Mouse (Mus musculus) kidney, adult 2 months (tissue): Measurements from ENCODE around the gene Spdya. TPM values are rescaled to one million over a fixed set of nuclear protein-coding genes. Genes with fewer than 3 reads are reported as not detected.

Experiments used
- DNase-seq: peaks from one replicate; pipeline ENCODE4 v3.0.0; 2021
- H3K27ac ChIP-seq: fragments of 200-500 bp; 2 replicates; pipeline ENCODE4 v1.5.1; 2012; ENCODE audit warnings: low read depth, low read length, control low read depth, inconsistent platforms; ENCODE audit not compliant: insufficient read depth
- H3K27me3 ChIP-seq: fragments of 200-500 bp; replicated peaks from 2 replicates; pipeline ENCODE4 v1.6.1; 2012; ENCODE audit warnings: mild to moderate bottlenecking, moderate library complexity, low read length, inconsistent platforms; ENCODE audit not compliant: control insufficient read depth, insufficient read depth
- H3K36me3 ChIP-seq: fragments of 200-500 bp; 2 replicates; pipeline ENCODE4 v1.6.1; 2012; ENCODE audit warnings: mild to moderate bottlenecking, moderate library complexity, low read length, inconsistent platforms; ENCODE audit not compliant: control insufficient read depth, insufficient read depth
- H3K4me1 ChIP-seq: fragments of 200-500 bp; 2 replicates; pipeline ENCODE4 v1.6.1; 2011; ENCODE audit warnings: low read length; ENCODE audit not compliant: control insufficient read depth, insufficient read depth
- H3K4me3 ChIP-seq: fragments of 200-500 bp; 2 replicates; pipeline ENCODE4 v1.5.1; 2011; ENCODE audit warnings: mild to moderate bottlenecking, low read depth, low read length, control low read depth; ENCODE audit not compliant: insufficient read depth
- CTCF ChIP-seq: fragments of 200-500 bp; conservative IDR thresholded peaks from 2 replicates; pipeline ENCODE4 v1.5.1; 2011; ENCODE audit warnings: low read depth, mild to moderate bottlenecking, control low read depth, low read length, moderate library complexity, mixed read lengths; ENCODE audit not compliant: insufficient read depth, insufficient read length
- POLR2A ChIP-seq: fragments of 200-500 bp; IDR thresholded peaks from one replicate; pipeline ENCODE4 v1.6.1; 2011; ENCODE audit warnings: low read depth, low read length, control low read depth
- WGBS: fragments of 180-500 bp; shearing (Covaris S2); methylation state at CpG from one replicate; pipeline ENCODE4 v1.1.7; 2018; 5-methylcytosine and 5-hydroxymethylcytosine counted together
- polyA plus RNA-seq: library from polyadenylated mRNA; depleted of rRNA; stranded (reverse); fragments of >200 nt; gene quantifications from 2 replicates; pipeline ENCODE4 v1.2.3, GENCODE M21; 2012

Spdya gene
- polyA plus RNA-seq, 1 experiment, result 0.08 TPM

DNA sequence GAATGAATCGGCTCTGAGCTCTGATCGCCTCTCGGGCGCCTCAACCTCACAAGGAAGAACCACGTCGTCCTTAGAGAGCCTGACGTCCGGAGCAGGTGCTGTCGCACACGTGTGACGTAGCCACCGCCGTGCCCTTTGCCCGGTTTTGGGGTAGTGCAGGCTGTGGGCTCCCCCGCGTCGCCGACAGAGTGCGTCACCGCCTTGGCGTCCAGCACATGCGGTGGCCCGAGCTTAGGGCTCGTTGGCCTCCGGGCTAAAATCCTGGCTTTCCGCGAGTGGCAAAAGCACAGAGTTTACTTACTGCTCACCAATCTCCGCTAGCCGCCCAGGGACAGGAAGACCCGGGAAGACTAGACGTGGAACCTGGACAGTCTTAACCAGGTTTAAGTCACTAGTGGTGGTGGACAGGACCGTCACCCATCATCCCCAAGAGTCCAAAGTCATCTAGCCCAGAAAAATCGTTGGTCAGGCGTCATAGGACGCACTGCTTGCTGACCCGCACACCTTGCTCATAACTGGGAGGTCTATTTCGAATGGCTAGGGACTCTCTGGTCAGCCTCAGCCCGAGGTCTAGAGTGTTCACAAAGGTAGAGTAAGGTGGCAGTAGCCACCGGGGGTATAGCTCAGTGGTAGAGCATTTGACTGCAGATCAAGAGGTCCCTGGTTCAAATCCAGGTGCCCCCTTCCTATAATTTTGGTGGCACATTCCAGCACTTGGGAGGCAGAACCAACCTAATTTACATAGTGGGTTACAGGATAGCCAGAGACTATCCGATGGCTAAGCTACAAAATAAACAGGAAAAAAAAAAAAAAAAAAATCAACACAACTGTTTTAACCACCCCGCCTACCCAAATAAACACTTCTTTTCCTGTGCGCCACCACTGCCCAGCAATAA lies 47.0 kb downstream of the Spdya start:
- Histone ChIP-seq H3K36me3 (no peaks in the 10 kb centered on the region), H3K4me3 (peak overlapping the region; percentile 90), H3K27me3 (no peaks in the 10 kb centered on the region), H3K27ac (peak overlapping the region; percentile 59; the same call in 1 of the 2 replicates), H3K4me1 (peaks cover 8% of the 10 kb centered on the region)
- TF ChIP-seq CTCF (no peak), POLR2A (no peak)
- 5% methylated on average over 42 of the region's 42 CpGs for WGBS
- DNase-seq, result peak; percentile 95

GRCm38 (mm10) chr17:71615638-71616318 lies 63.9 kb downstream of the Spdya start, which contains the start of gene Wdr43:
TSS of gene Wdr43 (plus strand) at chr17:71615895.
- no peak for TF ChIP-seq POLR2A
- Histone ChIP-seq H3K4me3 (peak within 1 kb of the TSS; percentile 95), H3K27ac (peak within 1 kb of the TSS; percentile 8; the same call in 1 of the 2 replicates), H3K4me1 (peaks cover 6% of the 10 kb centered on the region; the same call in 1 of the 2 replicates), H3K27me3 (no peaks in the 10 kb centered on the region), H3K36me3 (no peaks in the 10 kb centered on the region)
- WGBS, result 5% methylated on average over 40 of the region's 40 CpGs
- peak; percentile 98 for DNase-seq

- H3K36me3 ChIP-seq, result no peaks in the 10 kb centered on the region
- peaks cover 6% of the 10 kb centered on the region; the same call in 1 of the 2 replicates for H3K4me1 ChIP-seq
- DNase-seq, result peak; percentile 21
- peak overlapping the region; percentile 8; the same call in 1 of the 2 replicates for H3K27ac ChIP-seq
- no peak for TF ChIP-seq POLR2A
- TF ChIP-seq CTCF, result no peak
- peak overlapping the region; percentile 95 for H3K4me3 ChIP-seq
- H3K27me3 ChIP-seq, result no peaks in the 10 kb centered on the region
- WGBS, result 1% methylated on average over 72 of the region's 73 CpGs
Observed at GRCm38 (mm10) chr17:71616319-71617032, 64.6 kb downstream of the Spdya start.

DNA sequence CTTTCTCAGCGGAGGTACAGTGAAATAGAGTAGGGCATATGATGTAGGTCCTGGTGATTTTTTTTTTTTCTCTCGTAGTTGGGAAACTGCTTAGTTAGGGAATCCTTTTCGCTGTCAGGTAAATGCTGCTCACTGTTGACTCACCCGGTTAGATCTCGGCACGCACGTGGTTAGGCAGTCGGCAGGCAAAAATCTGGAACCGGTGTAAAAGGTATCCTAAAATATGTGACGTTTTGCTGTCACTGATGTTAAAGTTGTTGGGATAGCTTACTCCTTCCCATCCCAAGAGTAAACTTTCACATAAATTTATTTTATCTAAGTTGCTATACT lies 65.1 kb downstream of the Spdya start:
- no peaks in the 10 kb centered on the region for H3K36me3 ChIP-seq
- peak; percentile 10 for DNase-seq

DNA sequence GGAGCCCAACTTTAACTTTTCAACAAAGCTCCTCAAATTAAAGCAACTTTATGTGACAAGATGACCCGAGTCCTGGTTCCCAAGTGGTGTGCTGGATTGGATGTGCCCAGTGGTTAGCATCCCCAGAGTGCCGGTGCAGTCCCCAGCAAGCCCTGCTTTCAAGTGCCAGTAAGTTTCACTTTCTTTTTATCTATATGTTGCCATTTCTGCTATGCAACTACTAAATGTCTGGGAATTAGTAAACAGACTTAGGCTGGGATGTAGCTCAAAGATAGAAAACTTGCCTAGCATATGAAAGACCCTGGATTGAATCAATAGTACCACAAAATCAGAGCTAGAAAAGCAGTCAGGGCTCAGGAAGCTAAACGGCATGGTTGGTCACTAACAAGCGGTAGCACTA lies 66.1 kb downstream of the Spdya start:
- no peaks in the 10 kb centered on the region for H3K36me3 ChIP-seq
- TF ChIP-seq POLR2A (no peak), CTCF (no peak)
- H3K4me3 ChIP-seq, result 0 out of 2 replicates have a peak overlapping the region, but pooled peaks have one; percentile 11
- no peak for DNase-seq
- H3K27ac ChIP-seq, result no peak overlapping the region
- peaks cover 6% of the 10 kb centered on the region; the same call in 1 of the 2 replicates for H3K4me1 ChIP-seq
- H3K27me3 ChIP-seq, result no peaks in the 10 kb centered on the region
- 32% methylated on average over 4 of the region's 4 CpGs for WGBS

More for the DNA sequence above, 65.1 kb downstream of the Spdya start:
- Histone ChIP-seq H3K27ac (no peak overlapping the region), H3K27me3 (no peaks in the 10 kb centered on the region), H3K4me1 (peaks cover 6% of the 10 kb centered on the region; the same call in 1 of the 2 replicates), H3K4me3 (peak overlapping the region; percentile 95)
- TF ChIP-seq CTCF, result no peak
- TF ChIP-seq POLR2A, result no peak
- WGBS, result under 1% methylated on average over 10 of the region's 10 CpGs

DNA sequence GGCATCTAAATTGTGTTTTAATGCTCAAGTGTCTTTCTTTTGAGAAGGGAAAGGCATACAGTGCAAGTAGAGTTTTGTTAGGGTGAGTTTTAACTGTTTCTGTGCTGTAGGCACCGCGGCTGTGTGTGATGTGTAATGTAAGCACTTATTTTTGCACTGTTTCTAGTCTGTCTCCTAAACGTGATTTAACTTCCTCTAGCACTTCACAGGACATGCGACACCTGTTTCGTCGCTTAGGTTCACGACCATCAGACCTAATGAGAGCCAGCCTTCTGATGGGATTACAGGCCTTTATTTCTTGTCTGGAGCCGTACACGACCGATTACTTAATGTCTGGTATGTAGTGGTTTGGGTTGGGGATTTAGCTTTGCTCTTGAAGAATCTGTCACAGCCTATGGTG lies 79.9 kb downstream of the Spdya start:
- TF ChIP-seq CTCF, result no peak
- no peak for TF ChIP-seq POLR2A
- 58% methylated on average over 10 of the region's 10 CpGs for WGBS
- no peaks in the 10 kb centered on the region for H3K4me1 ChIP-seq
- H3K27me3 ChIP-seq, result no peaks in the 10 kb centered on the region
- no peak for DNase-seq
- H3K27ac ChIP-seq, result no peak overlapping the region
- H3K36me3 ChIP-seq, result peaks cover 6% of the 10 kb centered on the region; the same call in 1 of the 2 replicates
- H3K4me3 ChIP-seq, result no peak overlapping the region
